Mouse (Mus musculus): ENCODE data around the gene Caprin2. TPM values are rescaled to one million over a fixed set of nuclear protein-coding genes. Genes with fewer than 3 reads are reported as not detected.
A peak's percentile ranks its signal among the peaks of the same experiment; 100 is the strongest.
"Not testable (repeated sequence)": the region's sequence is repeated elsewhere in the genome, so short reads cannot be mapped to it uniquely, and the experiment has no call there.

The Caprin2 gene
- polyA plus RNA-seq, 1 experiment from 2014 or later: 15.9 TPM

GRCm38 (mm10) chr6:148913938-148914337, 17.9 kb upstream of the Caprin2 start:
- H3K9me3 ChIP-seq: no peaks in the 10 kb centered on the region
- H3K4me1 ChIP-seq: no peaks in the 10 kb centered on the region
- no peak overlapping the region for H3K4me3 ChIP-seq
- H3K27me3 ChIP-seq (ENCODE audit: insufficient read depth, poor library complexity, severe bottlenecking): no peaks in the 10 kb centered on the region
- H3K27ac ChIP-seq: no peak overlapping the region
- DNase-seq (ENCODE audit: low spot score): no peak
- WGBS: 13% methylated on average over 2 of the region's 2 CpGs
- H3K36me3 ChIP-seq: 0 out of 2 replicates have a peak, but pooled peaks cover 2% of the 10 kb centered on the region

- not testable (repeated sequence) for DNase-seq (ENCODE audit: low spot score); H3K4me3 ChIP-seq; H3K27me3 ChIP-seq (ENCODE audit: insufficient read depth, poor library complexity, severe bottlenecking); H3K36me3 ChIP-seq; H3K27ac ChIP-seq; H3K9me3 ChIP-seq; H3K4me1 ChIP-seq
- 72% methylated on average over 8 of the region's 8 CpGs for WGBS
Measured at GRCm38 (mm10) chr6:148911906-148912305, 15.9 kb upstream of the Caprin2 start.

DNA sequence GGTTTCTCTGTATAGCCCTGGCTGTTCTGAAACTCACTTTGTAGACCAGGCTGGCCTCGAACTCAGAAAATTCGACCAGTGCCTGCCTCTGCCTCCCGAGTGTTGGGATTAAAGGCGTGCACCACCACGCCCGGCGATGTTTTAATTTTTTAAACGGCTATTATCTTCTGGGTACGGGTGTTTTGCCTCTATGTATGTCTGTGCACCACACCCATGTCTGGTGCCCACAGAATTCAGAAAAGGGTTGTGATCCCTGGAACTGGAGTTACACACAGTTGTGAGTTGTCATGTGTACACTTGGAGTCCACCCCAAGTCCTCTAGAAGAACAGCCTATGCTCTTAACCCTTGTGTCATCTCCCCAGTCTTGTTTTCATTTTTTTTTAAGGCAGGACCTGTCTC, 10.9 kb upstream of the Caprin2 start:
- DNase-seq (ENCODE audit: low spot score): no peak
- 90% methylated on average over 9 of the region's 9 CpGs for WGBS
- H3K9me3 ChIP-seq: no peaks in the 10 kb centered on the region
- H3K36me3 ChIP-seq: no peaks in the 10 kb centered on the region
- H3K27ac ChIP-seq: no peak overlapping the region
- no peaks in the 10 kb centered on the region for H3K27me3 ChIP-seq (ENCODE audit: insufficient read depth, poor library complexity, severe bottlenecking)
- H3K4me3 ChIP-seq: no peak overlapping the region
- no peaks in the 10 kb centered on the region for H3K4me1 ChIP-seq

GRCm38 (mm10) chr6:148902728-148903127, 6.7 kb upstream of the Caprin2 start:
- H3K4me1 ChIP-seq: no peaks in the 10 kb centered on the region
- H3K4me3 ChIP-seq: no peak overlapping the region
- WGBS: 77% methylated on average over 3 of the region's 3 CpGs
- no peak for DNase-seq (ENCODE audit: low spot score)
- H3K36me3 ChIP-seq: no peaks in the 10 kb centered on the region
- H3K9me3 ChIP-seq: no peaks in the 10 kb centered on the region
- H3K27ac ChIP-seq: no peak overlapping the region
- no peaks in the 10 kb centered on the region for H3K27me3 ChIP-seq (ENCODE audit: insufficient read depth, poor library complexity, severe bottlenecking)

- Histone ChIP-seq H3K4me3 (peak overlapping the region; percentile 86), H3K36me3 (no peaks in the 10 kb centered on the region), H3K9me3 (no peaks in the 10 kb centered on the region), H3K27me3 (ENCODE audit: insufficient read depth, poor library complexity, severe bottlenecking) (no peaks in the 10 kb centered on the region), H3K27ac (peak overlapping the region; percentile 93), H3K4me1 (peaks cover 11% of the 10 kb centered on the region)
- no peak for DNase-seq (ENCODE audit: low spot score)
- 45% methylated on average over 6 of the region's 6 CpGs for WGBS
Measured at GRCm38 (mm10) chr6:148896507-148896851, 442 bp upstream of the Caprin2 start.

DNA sequence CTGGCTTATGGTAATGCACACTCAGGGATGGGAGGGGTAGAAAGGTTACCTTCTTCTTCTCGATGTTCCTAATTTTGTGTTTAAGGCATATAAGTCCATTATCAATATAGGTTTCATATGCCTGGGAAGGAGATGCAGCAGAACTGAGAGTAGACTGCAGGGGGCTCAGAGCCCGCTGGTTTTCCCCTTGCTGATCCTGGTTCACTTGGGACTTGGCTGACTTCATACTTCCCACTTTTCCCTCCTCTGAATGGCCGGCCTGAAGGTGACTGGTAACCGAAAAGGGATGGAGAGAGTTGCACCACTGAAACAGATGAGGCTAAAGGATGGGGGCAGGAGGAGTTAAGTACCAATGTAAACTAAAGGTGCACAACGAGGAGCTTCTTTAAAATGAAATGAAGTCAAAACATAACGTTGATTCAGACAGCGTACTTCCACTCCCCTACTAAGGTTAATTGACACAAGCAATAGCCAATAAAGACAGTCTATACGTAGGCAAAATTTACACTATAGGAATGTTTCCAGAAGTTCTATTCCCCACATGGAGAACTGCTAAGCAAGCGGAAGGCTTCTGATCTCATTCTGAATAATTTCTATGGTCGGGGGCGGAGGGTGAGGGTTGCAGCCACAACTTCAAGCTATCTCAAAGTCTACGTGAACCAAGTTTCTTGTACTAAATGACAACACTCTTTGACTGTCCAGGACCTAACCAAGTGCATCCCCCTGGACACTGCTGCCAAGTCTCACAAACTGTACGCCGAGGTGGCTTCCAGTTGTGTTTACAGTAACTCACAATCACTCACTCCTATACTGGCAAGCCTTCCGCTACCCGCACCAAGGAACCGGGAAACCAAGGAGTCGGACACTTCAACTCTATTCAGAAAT, 907 bp downstream of the Caprin2 start:
- Histone ChIP-seq H3K9me3 (no peaks in the 10 kb centered on the region), H3K4me1 (peaks cover 11% of the 10 kb centered on the region), H3K27ac (peak overlapping the region; percentile 93), H3K27me3 (ENCODE audit: insufficient read depth, poor library complexity, severe bottlenecking) (no peaks in the 10 kb centered on the region), H3K4me3 (peak overlapping the region; percentile 86), H3K36me3 (no peaks in the 10 kb centered on the region)
- DNase-seq (ENCODE audit: low spot score): peak; percentile 82
- 15% methylated on average over 18 of the region's 18 CpGs for WGBS

DNA sequence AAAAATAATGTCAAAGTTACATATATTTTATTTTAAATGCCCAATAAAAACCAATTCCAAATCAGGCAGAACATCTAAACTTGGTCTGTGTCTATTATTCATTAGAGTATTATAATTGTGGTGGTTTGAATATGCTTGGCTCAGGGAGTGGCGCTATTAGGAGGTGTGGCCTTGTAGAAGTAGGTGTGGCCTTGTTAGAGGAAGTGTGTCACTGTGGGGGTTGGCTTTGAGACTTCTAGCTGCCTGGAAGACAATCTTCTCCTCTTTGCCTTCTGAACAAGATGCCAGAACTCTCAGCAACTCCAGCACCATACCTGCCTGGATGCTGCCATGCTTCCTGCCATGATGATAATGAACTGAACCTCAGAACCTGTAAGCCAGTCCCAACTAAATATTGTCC, 22.1 kb downstream of the Caprin2 start:
- no peak overlapping the region for H3K4me3 ChIP-seq
- H3K9me3 ChIP-seq: no peaks in the 10 kb centered on the region
- no peaks in the 10 kb centered on the region for H3K4me1 ChIP-seq
- no peak overlapping the region for H3K27ac ChIP-seq
- no peak for DNase-seq (ENCODE audit: low spot score)
- H3K36me3 ChIP-seq: peaks cover 4% of the 10 kb centered on the region; the same call in 1 of the 2 replicates
- no peaks in the 10 kb centered on the region for H3K27me3 ChIP-seq (ENCODE audit: insufficient read depth, poor library complexity, severe bottlenecking)
- 88% methylated on average over 1 of the region's 1 CpGs for WGBS

DNA sequence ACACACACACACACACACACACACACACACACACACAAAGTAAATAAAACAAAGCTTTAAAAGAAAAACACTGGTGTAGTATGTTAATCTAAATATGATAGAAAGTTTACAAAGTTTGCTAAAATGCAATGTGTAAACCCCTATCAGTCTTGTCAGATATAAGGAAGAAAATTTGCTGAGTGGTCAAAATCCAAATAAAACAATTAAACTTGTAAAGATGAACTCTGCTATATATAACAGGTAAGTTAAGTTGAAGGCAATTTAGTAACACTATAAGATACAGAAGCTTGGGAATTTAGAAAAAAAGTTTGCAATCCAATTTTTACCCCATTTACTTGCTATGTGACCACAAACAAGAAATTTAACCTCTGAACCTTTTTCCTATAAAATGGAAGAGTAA, 50.4 kb downstream of the Caprin2 start:
- H3K27me3 ChIP-seq (ENCODE audit: insufficient read depth, poor library complexity, severe bottlenecking): no peaks in the 10 kb centered on the region
- H3K9me3 ChIP-seq: no peaks in the 10 kb centered on the region
- no peak for DNase-seq (ENCODE audit: low spot score)
- H3K27ac ChIP-seq: no peak overlapping the region
- peaks cover 8% of the 10 kb centered on the region; the same call in 1 of the 2 replicates for H3K36me3 ChIP-seq
- H3K4me1 ChIP-seq: no peaks in the 10 kb centered on the region
- H3K4me3 ChIP-seq: no peak overlapping the region

DNA sequence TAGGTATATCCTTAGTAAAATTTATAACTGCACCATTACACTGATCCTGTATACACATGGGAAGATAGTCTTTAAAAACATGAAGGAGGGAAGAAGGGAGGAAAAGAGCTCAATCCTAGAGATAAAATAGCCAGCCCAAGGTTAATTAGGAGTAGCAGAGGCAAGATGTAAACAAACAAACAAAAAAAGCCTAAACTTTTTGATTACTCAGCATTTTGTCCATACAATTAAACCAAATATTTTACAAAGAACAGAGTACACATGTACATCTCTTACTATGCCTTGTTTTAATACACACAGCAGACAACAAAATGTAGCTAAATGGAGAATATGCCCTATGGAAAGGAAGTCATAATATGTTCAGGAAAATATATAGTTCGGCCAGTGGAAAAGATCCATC, 54.3 kb downstream of the Caprin2 start:
- no peaks in the 10 kb centered on the region for H3K9me3 ChIP-seq
- no peak overlapping the region for H3K27ac ChIP-seq
- H3K27me3 ChIP-seq (ENCODE audit: insufficient read depth, poor library complexity, severe bottlenecking): no peaks in the 10 kb centered on the region
- no peak for DNase-seq (ENCODE audit: low spot score)
- no peaks in the 10 kb centered on the region for H3K4me1 ChIP-seq
- WGBS: 84% methylated on average over 1 of the region's 1 CpGs
- no peak overlapping the region for H3K4me3 ChIP-seq
- H3K36me3 ChIP-seq: peaks cover 5% of the 10 kb centered on the region; the same call in 1 of the 2 replicates

DNA sequence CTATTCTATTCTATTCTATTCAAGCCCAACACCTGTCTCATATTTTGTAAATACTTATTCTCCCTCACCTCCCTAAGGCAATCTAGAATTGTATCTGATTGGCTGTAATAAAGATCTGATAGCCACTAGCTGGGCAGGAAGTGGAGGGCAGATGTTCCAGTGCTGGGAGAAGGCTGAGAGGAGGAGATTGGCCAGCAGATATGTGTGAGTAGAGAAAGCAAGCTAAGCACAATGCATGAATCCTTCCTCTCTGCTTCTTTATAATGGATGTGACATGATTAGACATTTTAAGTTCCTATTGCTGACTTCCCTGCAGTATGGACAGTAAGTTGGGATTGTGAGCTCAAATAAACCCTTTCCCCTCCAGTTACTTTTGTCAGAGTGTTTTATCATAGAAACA, 57.6 kb downstream of the Caprin2 start:
- DNase-seq (ENCODE audit: low spot score): no peak
- 0 out of 2 replicates have a peak, but pooled peaks cover 2% of the 10 kb centered on the region for H3K36me3 ChIP-seq
- no peaks in the 10 kb centered on the region for H3K27me3 ChIP-seq (ENCODE audit: insufficient read depth, poor library complexity, severe bottlenecking)
- H3K4me1 ChIP-seq: no peaks in the 10 kb centered on the region
- no peak overlapping the region for H3K27ac ChIP-seq
- peaks cover 3% of the 10 kb centered on the region; the same call in 1 of the 2 replicates for H3K9me3 ChIP-seq
- H3K4me3 ChIP-seq: no peak overlapping the region

GRCm38 (mm10) chr6:148831728-148832121, 64.3 kb downstream of the Caprin2 start:
- Histone ChIP-seq H3K27me3 (ENCODE audit: insufficient read depth, poor library complexity, severe bottlenecking) (no peaks in the 10 kb centered on the region), H3K27ac (peak overlapping the region; percentile 94), H3K9me3 (peaks cover 3% of the 10 kb centered on the region; the same call in 1 of the 2 replicates), H3K36me3 (no peaks in the 10 kb centered on the region), H3K4me3 (peak overlapping the region; percentile 89), H3K4me1 (peaks cover 5% of the 10 kb centered on the region)
- no peak for DNase-seq (ENCODE audit: low spot score)
- 37% methylated on average over 3 of the region's 3 CpGs for WGBS

GRCm38 (mm10) chr6:148830748-148831727, 65.0 kb downstream of the Caprin2 start, which contains the start of gene Ipo8:
TSS of gene Ipo8 (minus strand) at chr6:148831467.
- Histone ChIP-seq H3K36me3 (no peaks in the 10 kb centered on the region), H3K27me3 (ENCODE audit: insufficient read depth, poor library complexity, severe bottlenecking) (no peaks in the 10 kb centered on the region), H3K27ac (peak within 1 kb of the TSS; percentile 94), H3K4me3 (peak within 1 kb of the TSS; percentile 89), H3K9me3 (peaks cover 3% of the 10 kb centered on the region; the same call in 1 of the 2 replicates), H3K4me1 (peaks cover 5% of the 10 kb centered on the region)
- peak; percentile 98 for DNase-seq (ENCODE audit: low spot score)
- under 1% methylated on average over 47 of the region's 47 CpGs for WGBS

- Histone ChIP-seq H3K4me1 (peaks cover 5% of the 10 kb centered on the region), H3K36me3 (no peaks in the 10 kb centered on the region), H3K27ac (peak overlapping the region; percentile 94; the same call in 1 of the 2 replicates), H3K4me3 (peak overlapping the region; percentile 89), H3K27me3 (ENCODE audit: insufficient read depth, poor library complexity, severe bottlenecking) (no peaks in the 10 kb centered on the region), H3K9me3 (peaks cover 3% of the 10 kb centered on the region; the same call in 1 of the 2 replicates)
- 2% methylated on average over 2 of the region's 3 CpGs for WGBS
- DNase-seq (ENCODE audit: low spot score): no peak
Measured at GRCm38 (mm10) chr6:148830355-148830747, 65.7 kb downstream of the Caprin2 start.

All from heart, embryonic 10.5 days (tissue).